Mouse (Mus musculus): ENCODE results near the gene Vgll4. TPM values are rescaled to one million over a fixed set of nuclear protein-coding genes. Genes with fewer than 3 reads are reported as not detected.

Vgll4 gene
- polyA plus RNA-seq, 1 experiment from 2014 or later: 129 TPM

- Histone ChIP-seq H3K4me1 (peaks cover 56% of the 10 kb centered on the region), H3K9me3 (replicated peaks) (no peaks in the 10 kb centered on the region), H3K36me3 (no peaks in the 10 kb centered on the region), H3K4me3 (peak overlapping the region; percentile 75), H3K27me3 (ENCODE audit: low read depth, poor library complexity, severe bottlenecking) (peaks cover 39% of the 10 kb centered on the region), H3K27ac (peak overlapping the region; percentile 84)
- peak; percentile 89 for DNase-seq (ENCODE audit: low spot score)
- whole genome bisulfite sequencing: under 1% methylated on average over 82 of the region's 82 CpGs
These were observed 1.2 kb downstream of the Vgll4 start for GRCm38 (mm10) chr6:114968361-114969212.

- H3K27me3 ChIP-seq (ENCODE audit: low read depth, poor library complexity, severe bottlenecking): peaks cover 36% of the 10 kb centered on the region
- no peak for DNase-seq (ENCODE audit: low spot score)
- 54% methylated on average over 12 of the region's 12 CpGs for WGBS
- no peaks in the 10 kb centered on the region for H3K9me3 ChIP-seq (replicated peaks)
- no peak overlapping the region; the same call in 1 of the 2 replicates for H3K27ac ChIP-seq
- peak overlapping the region; percentile 75 for H3K4me3 ChIP-seq
- no peaks in the 10 kb centered on the region for H3K36me3 ChIP-seq
- H3K4me1 ChIP-seq: peaks cover 55% of the 10 kb centered on the region
These were observed 2.2 kb downstream of the Vgll4 start for GRCm38 (mm10) chr6:114967623-114968022.

- no peaks in the 10 kb centered on the region for H3K9me3 ChIP-seq (replicated peaks)
- 75% methylated on average over 2 of the region's 2 CpGs for WGBS
- no peaks in the 10 kb centered on the region for H3K36me3 ChIP-seq
- DNase-seq (ENCODE audit: low spot score): no peak
- H3K27me3 ChIP-seq (ENCODE audit: low read depth, poor library complexity, severe bottlenecking): peaks cover 36% of the 10 kb centered on the region
- no peak overlapping the region for H3K27ac ChIP-seq
- H3K4me1 ChIP-seq: peaks cover 48% of the 10 kb centered on the region
- no peak overlapping the region for H3K4me3 ChIP-seq
These were observed 3.2 kb downstream of the Vgll4 start for GRCm38 (mm10) chr6:114966396-114967154.

GRCm38 (mm10) chr6:114965802-114966201 lies 4.0 kb downstream of the Vgll4 start:
- H3K36me3 ChIP-seq: no peaks in the 10 kb centered on the region
- 83% methylated on average over 3 of the region's 3 CpGs for WGBS
- peaks cover 46% of the 10 kb centered on the region for H3K4me1 ChIP-seq
- no peak overlapping the region for H3K4me3 ChIP-seq
- no peak for DNase-seq (ENCODE audit: low spot score)
- peaks cover 36% of the 10 kb centered on the region for H3K27me3 ChIP-seq (ENCODE audit: low read depth, poor library complexity, severe bottlenecking)
- H3K9me3 ChIP-seq (replicated peaks): no peaks in the 10 kb centered on the region
- H3K27ac ChIP-seq: no peak overlapping the region

GRCm38 (mm10) chr6:114965396-114965795 lies 4.4 kb downstream of the Vgll4 start:
- DNase-seq (ENCODE audit: low spot score): no peak
- H3K36me3 ChIP-seq: no peaks in the 10 kb centered on the region
- H3K27ac ChIP-seq: no peak overlapping the region
- 84% methylated on average over 8 of the region's 8 CpGs for WGBS
- H3K9me3 ChIP-seq (replicated peaks): no peaks in the 10 kb centered on the region
- peaks cover 42% of the 10 kb centered on the region for H3K4me1 ChIP-seq
- H3K27me3 ChIP-seq (ENCODE audit: low read depth, poor library complexity, severe bottlenecking): peaks cover 36% of the 10 kb centered on the region
- no peak overlapping the region for H3K4me3 ChIP-seq

- H3K4me3 ChIP-seq: no peak overlapping the region
- no peaks in the 10 kb centered on the region for H3K9me3 ChIP-seq (replicated peaks)
- no peaks in the 10 kb centered on the region for H3K36me3 ChIP-seq
- no peak overlapping the region; the same call in 1 of the 2 replicates for H3K27ac ChIP-seq
- H3K4me1 ChIP-seq: peaks cover 33% of the 10 kb centered on the region
- 83% methylated on average over 2 of the region's 2 CpGs for WGBS
- H3K27me3 ChIP-seq (ENCODE audit: low read depth, poor library complexity, severe bottlenecking): peaks cover 31% of the 10 kb centered on the region
- no peak for DNase-seq (ENCODE audit: low spot score)
These were observed 5.6 kb downstream of the Vgll4 start for GRCm38 (mm10) chr6:114964235-114964634.

GRCm38 (mm10) chr6:114963636-114964035 lies 6.2 kb downstream of the Vgll4 start:
- H3K4me1 ChIP-seq: peaks cover 30% of the 10 kb centered on the region
- H3K27ac ChIP-seq: no peak overlapping the region; the same call in 1 of the 2 replicates
- peaks cover 25% of the 10 kb centered on the region; the same call in 1 of the 2 replicates for H3K27me3 ChIP-seq (ENCODE audit: low read depth, poor library complexity, severe bottlenecking)
- no peaks in the 10 kb centered on the region for H3K9me3 ChIP-seq (replicated peaks)
- 80% methylated on average over 5 of the region's 5 CpGs for WGBS
- H3K4me3 ChIP-seq: no peak overlapping the region
- no peaks in the 10 kb centered on the region for H3K36me3 ChIP-seq
- no peak for DNase-seq (ENCODE audit: low spot score)

- no peaks in the 10 kb centered on the region for H3K9me3 ChIP-seq (replicated peaks)
- H3K4me1 ChIP-seq: peaks cover 29% of the 10 kb centered on the region
These were observed 8.3 kb downstream of the Vgll4 start for GRCm38 (mm10) chr6:114961276-114962068.

GRCm38 (mm10) chr6:114959012-114959398 lies 10.8 kb downstream of the Vgll4 start:
- Histone ChIP-seq H3K27ac (no peak overlapping the region), H3K27me3 (ENCODE audit: low read depth, poor library complexity, severe bottlenecking) (0 out of 2 replicates have a peak, but pooled peaks cover under 1% of the 10 kb centered on the region), H3K36me3 (no peaks in the 10 kb centered on the region), H3K9me3 (replicated peaks) (no peaks in the 10 kb centered on the region), H3K4me1 (peaks cover 25% of the 10 kb centered on the region), H3K4me3 (no peak overlapping the region)
- WGBS: 91% methylated on average over 6 of the region's 6 CpGs
- DNase-seq (ENCODE audit: low spot score): no peak

More at GRCm38 (mm10) chr6:114961276-114962068, 8.3 kb downstream of the Vgll4 start:
- DNase-seq (ENCODE audit: low spot score): no peak
- Histone ChIP-seq H3K36me3 (no peaks in the 10 kb centered on the region), H3K27ac (no peak overlapping the region), H3K27me3 (ENCODE audit: low read depth, poor library complexity, severe bottlenecking) (0 out of 2 replicates have a peak, but pooled peaks cover 9% of the 10 kb centered on the region), H3K4me3 (no peak overlapping the region)
- WGBS: 81% methylated on average over 10 of the region's 10 CpGs

GRCm38 (mm10) chr6:114958249-114959011 lies 11.4 kb downstream of the Vgll4 start:
- Histone ChIP-seq H3K9me3 (replicated peaks) (no peaks in the 10 kb centered on the region), H3K27me3 (ENCODE audit: low read depth, poor library complexity, severe bottlenecking) (no peaks in the 10 kb centered on the region), H3K36me3 (no peaks in the 10 kb centered on the region), H3K4me3 (no peak overlapping the region), H3K27ac (peak overlapping the region; percentile 1; the same call in 1 of the 2 replicates), H3K4me1 (peaks cover 21% of the 10 kb centered on the region)
- WGBS: 77% methylated on average over 10 of the region's 10 CpGs
- no peak for DNase-seq (ENCODE audit: low spot score)

GRCm38 (mm10) chr6:114957756-114958155 lies 12.0 kb downstream of the Vgll4 start:
- WGBS: 81% methylated on average over 12 of the region's 12 CpGs
- DNase-seq (ENCODE audit: low spot score): no peak
- no peaks in the 10 kb centered on the region for H3K9me3 ChIP-seq (replicated peaks)
- peaks cover 16% of the 10 kb centered on the region; the same call in 1 of the 2 replicates for H3K4me1 ChIP-seq
- 0 out of 2 replicates have a peak overlapping the region, but pooled peaks have one; percentile 1 for H3K27ac ChIP-seq
- H3K4me3 ChIP-seq: no peak overlapping the region
- no peaks in the 10 kb centered on the region for H3K36me3 ChIP-seq
- no peaks in the 10 kb centered on the region for H3K27me3 ChIP-seq (ENCODE audit: low read depth, poor library complexity, severe bottlenecking)

- Histone ChIP-seq H3K27me3 (ENCODE audit: low read depth, poor library complexity, severe bottlenecking) (no peaks in the 10 kb centered on the region), H3K9me3 (replicated peaks) (no peaks in the 10 kb centered on the region), H3K4me1 (peaks cover 13% of the 10 kb centered on the region; the same call in 1 of the 2 replicates), H3K36me3 (no peaks in the 10 kb centered on the region), H3K27ac (no peak overlapping the region), H3K4me3 (no peak overlapping the region)
- no peak for DNase-seq (ENCODE audit: low spot score)
- WGBS: 89% methylated on average over 5 of the region's 5 CpGs
These were observed 15.3 kb downstream of the Vgll4 start for GRCm38 (mm10) chr6:114954496-114954895.

Measured in limb, embryonic 10.5 days (tissue).